Mouse (Mus musculus) splenic B cell, adult 2 months (primary cell): Measurements from ENCODE around the gene Trim3.

Source experiments
- DNase-seq: peaks from one replicate; pipeline ENCODE4 v3.0.0-alpha.2; 2011; ENCODE audit warnings: low read depth, low spot score
- H3K27me3 ChIP-seq: 2 replicates; pipeline ENCODE4 v1.6.1; 2012; ENCODE audit warnings: mild to moderate bottlenecking, low read length, moderate library complexity, mixed read lengths; ENCODE audit not compliant: control insufficient read depth, poor library complexity, insufficient read depth, severe bottlenecking
- H3K36me3 ChIP-seq: 2 replicates; pipeline ENCODE4 v1.6.1; 2012; ENCODE audit warnings: mild to moderate bottlenecking, low read length, moderate library complexity, mixed read lengths; ENCODE audit not compliant: control insufficient read depth, poor library complexity, insufficient read depth, severe bottlenecking

Gene Trim3

GRCm38 (mm10) chr7:105556406-105556805 is 77.0 kb downstream of the Trim3 start:
- DNase-seq, result no peak
- Histone ChIP-seq H3K27me3 (no peaks in the 10 kb centered on the region), H3K36me3 (no peaks in the 10 kb centered on the region; the same call in 1 of the 2 replicates)

GRCm38 (mm10) chr7:105555571-105555970 is 77.8 kb downstream of the Trim3 start:
- no peaks in the 10 kb centered on the region; the same call in 1 of the 2 replicates for H3K36me3 ChIP-seq
- no peak for DNase-seq
- H3K27me3 ChIP-seq, result no peaks in the 10 kb centered on the region
